Mouse (Mus musculus) lung, postnatal 0 days (tissue): ENCODE data around the gene Ldhb. TPM values are rescaled to one million over a fixed set of nuclear protein-coding genes. Genes with fewer than 3 reads are reported as not detected.
"Not testable (repeated sequence)": the region's sequence is repeated elsewhere in the genome, so short reads cannot be mapped to it uniquely, and the experiment has no call there.

Source experiments
- ATAC-seq: fragments of 200-750 bp; cut with Nextera tagmentation; 2 replicates; pipeline ENCODE4 v1.8.0; 2017; ENCODE audit warnings: moderate library complexity
- DNase-seq: peaks from one replicate; pipeline ENCODE4 v3.0.0-alpha.2; 2016; ENCODE audit warnings: low spot score
- H3K27ac ChIP-seq: fragments of 300-500 bp; sonication (generic); 2 replicates; pipeline ENCODE4 v1.5.1; 2014; ENCODE audit warnings: antibody characterized with exemption, mild to moderate bottlenecking, low read length, mixed read lengths
- H3K27me3 ChIP-seq: fragments of 300-500 bp; sonication (generic); replicated peaks from 2 replicates; pipeline ENCODE4 v1.6.1; 2014; ENCODE audit warnings: low read length, mixed read lengths; ENCODE audit not compliant: insufficient read depth
- H3K36me3 ChIP-seq: fragments of 300-500 bp; sonication (generic); 2 replicates; pipeline ENCODE4 v1.6.1; 2014; ENCODE audit warnings: low read length, mixed read lengths; ENCODE audit not compliant: insufficient read depth
- H3K4me1 ChIP-seq: fragments of 300-500 bp; sonication (generic); 2 replicates; pipeline ENCODE4 v1.6.1; 2014; ENCODE audit warnings: antibody characterized with exemption, low read depth, low read length, mixed read lengths; ENCODE audit not compliant: insufficient read depth
- H3K4me2 ChIP-seq: fragments of 300-500 bp; sonication (generic); replicated peaks from 2 replicates; pipeline ENCODE4 v1.6.1; 2014; ENCODE audit warnings: low read depth, mild to moderate bottlenecking, low read length, moderate library complexity, mixed read lengths
- H3K4me3 ChIP-seq: fragments of 300-500 bp; sonication (generic); 2 replicates; pipeline ENCODE4 v1.5.1; 2014; ENCODE audit warnings: low read depth, low read length
- H3K9ac ChIP-seq: fragments of 300-500 bp; sonication (generic); replicated peaks from 2 replicates; pipeline ENCODE4 v1.6.1; 2014; ENCODE audit warnings: low read depth, mild to moderate bottlenecking
- H3K9me3 ChIP-seq: fragments of 300-500 bp; sonication (generic); 2 replicates; pipeline ENCODE4 v1.6.1; 2016; ENCODE audit warnings: low read length, mixed read lengths
- CTCF ChIP-seq: IDR thresholded peaks from 2 replicates; pipeline ENCODE4 v1.5.1; 2016; ENCODE audit warnings: antibody characterized with exemption, mild to moderate bottlenecking
- EP300 ChIP-seq: IDR thresholded peaks from 2 replicates; pipeline ENCODE4 v1.6.1; 2016; ENCODE audit warnings: antibody characterized with exemption, mild to moderate bottlenecking, control low read depth
- WGBS: fragments of 180-500 bp; shearing (Covaris S2); extraction: QIAGEN DNeasy Blood & Tissue Kit; methylation state at CpG from one replicate; pipeline ENCODE4 v1.1.7; 2014; 5-methylcytosine and 5-hydroxymethylcytosine counted together
- polyA plus RNA-seq: library from polyadenylated mRNA; unstranded; fragments of >200 nt; fragmentation: Nextera tagmentation; extraction: Ambion mirVana; gene quantifications from 2 replicates; pipeline ENCODE4 v1.2.1, GENCODE M21; 2015

The Ldhb gene
- polyA plus RNA-seq, 1 experiment from 2014 or later, result 182 TPM

DNA sequence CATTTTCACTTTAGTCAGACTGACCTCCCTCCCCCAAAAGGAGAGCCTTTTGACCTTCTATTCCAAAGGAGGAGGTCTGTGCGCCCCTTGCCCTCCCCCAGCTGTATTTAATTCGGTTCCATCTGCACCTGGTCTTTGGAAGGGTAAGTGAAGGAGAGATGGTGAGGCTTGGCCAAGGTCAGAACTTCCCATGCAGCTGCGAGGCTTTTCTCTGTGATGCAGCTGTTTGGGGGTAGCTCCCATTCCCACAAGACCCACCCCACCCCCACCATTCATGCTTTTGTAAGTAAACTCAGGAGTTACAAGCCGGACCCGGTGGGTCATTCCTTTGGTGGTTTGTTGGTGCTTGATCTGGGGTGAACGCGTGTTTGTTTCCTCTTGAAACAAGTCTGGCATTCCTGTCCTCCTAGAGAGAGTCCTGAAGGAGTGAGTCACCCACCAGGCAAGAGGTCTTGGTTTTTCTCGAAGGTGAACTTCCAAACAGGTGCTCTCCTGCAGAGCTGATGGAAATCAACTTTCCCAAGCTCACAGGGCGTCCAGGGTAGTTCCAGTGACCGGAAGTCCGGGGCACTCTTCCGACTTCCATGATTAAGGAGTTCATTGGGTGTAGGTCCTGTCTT, 3.9 kb upstream of the Ldhb start:
- no peaks in the 10 kb centered on the region for H3K27me3 ChIP-seq
- H3K27ac ChIP-seq, result no peak overlapping the region
- no peak overlapping the region for H3K4me2 ChIP-seq
- no peaks in the 10 kb centered on the region for H3K9me3 ChIP-seq
- no peak overlapping the region for H3K4me3 ChIP-seq
- 27% methylated on average over 12 of the region's 12 CpGs for WGBS
- DNase-seq (peak; percentile 63), ATAC-seq (peak; percentile 35; the same call in 1 of the 2 replicates)
- peak; percentile 43; the same call in 1 of the 2 replicates for TF ChIP-seq EP300
- TF ChIP-seq CTCF, result no peak
- H3K4me1 ChIP-seq, result peaks cover 10% of the 10 kb centered on the region; the same call in 1 of the 2 replicates
- H3K36me3 ChIP-seq, result no peaks in the 10 kb centered on the region
- no peak overlapping the region for H3K9ac ChIP-seq

GRCm38 (mm10) chr6:142508663-142509062, 906 bp upstream of the Ldhb start:
- H3K4me2 ChIP-seq, result no peak overlapping the region
- 31% methylated on average over 4 of the region's 4 CpGs for WGBS
- peak; percentile 69 for DNase-seq
- TF ChIP-seq CTCF (no peak), EP300 (peak; percentile 54; the same call in 1 of the 2 replicates)
- no peaks in the 10 kb centered on the region for H3K9me3 ChIP-seq
- no peaks in the 10 kb centered on the region for H3K36me3 ChIP-seq
- H3K27me3 ChIP-seq, result no peaks in the 10 kb centered on the region
- H3K9ac ChIP-seq, result no peak overlapping the region
- ATAC-seq, result no peak
- H3K4me1 ChIP-seq, result peaks cover 10% of the 10 kb centered on the region; the same call in 1 of the 2 replicates
- H3K4me3 ChIP-seq, result no peak overlapping the region
- peak overlapping the region; percentile 32; the same call in 1 of the 2 replicates for H3K27ac ChIP-seq

DNA sequence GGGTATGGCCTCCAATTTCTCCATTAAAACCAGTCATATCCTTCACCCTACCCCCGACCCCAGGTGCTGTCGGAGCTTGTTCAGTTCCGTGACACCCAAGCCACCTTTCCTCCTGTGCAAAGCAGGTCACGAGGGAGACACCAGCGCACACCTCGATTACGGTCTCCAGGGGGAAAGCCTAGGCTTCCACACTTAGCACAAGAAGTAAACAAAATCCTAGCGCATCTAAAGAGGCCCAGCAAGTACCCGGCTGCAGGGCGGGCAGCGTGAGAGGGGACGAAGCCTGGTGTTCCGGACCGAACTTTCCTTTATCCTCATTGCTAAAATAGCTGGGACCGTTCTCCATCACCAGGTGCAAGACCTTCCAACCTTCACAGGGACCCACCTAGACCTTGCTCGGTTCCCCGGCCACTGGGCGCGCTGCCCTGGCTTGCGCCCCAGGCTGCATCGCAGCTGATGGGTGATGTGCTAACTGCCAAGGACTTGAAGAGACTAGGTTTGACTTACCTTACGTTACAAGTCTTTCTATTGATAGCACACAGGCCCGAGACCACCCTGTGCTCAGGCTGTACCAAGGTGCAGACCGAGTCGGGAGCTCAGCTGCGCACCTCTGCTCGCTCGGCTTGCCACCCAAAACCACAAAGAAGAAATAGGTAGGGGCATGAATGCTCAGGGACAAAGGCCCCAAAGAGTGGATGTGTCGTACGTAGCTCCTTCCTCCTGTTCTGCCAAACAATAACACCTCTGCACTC, 548 bp downstream of the Ldhb start:
- no peak for TF ChIP-seq CTCF
- no peak for TF ChIP-seq EP300
- H3K4me1 ChIP-seq, result peaks cover 10% of the 10 kb centered on the region; the same call in 1 of the 2 replicates
- ATAC-seq, result peak; percentile 17
- peak overlapping the region; percentile 46 for H3K4me3 ChIP-seq
- no peaks in the 10 kb centered on the region for H3K27me3 ChIP-seq
- no peak for DNase-seq
- 2% methylated on average over 30 of the region's 30 CpGs for WGBS
- H3K4me2 ChIP-seq, result peak overlapping the region; percentile 75
- no peaks in the 10 kb centered on the region for H3K9me3 ChIP-seq
- no peak overlapping the region for H3K9ac ChIP-seq
- H3K27ac ChIP-seq, result peak overlapping the region; percentile 32; the same call in 1 of the 2 replicates
- no peaks in the 10 kb centered on the region for H3K36me3 ChIP-seq

DNA sequence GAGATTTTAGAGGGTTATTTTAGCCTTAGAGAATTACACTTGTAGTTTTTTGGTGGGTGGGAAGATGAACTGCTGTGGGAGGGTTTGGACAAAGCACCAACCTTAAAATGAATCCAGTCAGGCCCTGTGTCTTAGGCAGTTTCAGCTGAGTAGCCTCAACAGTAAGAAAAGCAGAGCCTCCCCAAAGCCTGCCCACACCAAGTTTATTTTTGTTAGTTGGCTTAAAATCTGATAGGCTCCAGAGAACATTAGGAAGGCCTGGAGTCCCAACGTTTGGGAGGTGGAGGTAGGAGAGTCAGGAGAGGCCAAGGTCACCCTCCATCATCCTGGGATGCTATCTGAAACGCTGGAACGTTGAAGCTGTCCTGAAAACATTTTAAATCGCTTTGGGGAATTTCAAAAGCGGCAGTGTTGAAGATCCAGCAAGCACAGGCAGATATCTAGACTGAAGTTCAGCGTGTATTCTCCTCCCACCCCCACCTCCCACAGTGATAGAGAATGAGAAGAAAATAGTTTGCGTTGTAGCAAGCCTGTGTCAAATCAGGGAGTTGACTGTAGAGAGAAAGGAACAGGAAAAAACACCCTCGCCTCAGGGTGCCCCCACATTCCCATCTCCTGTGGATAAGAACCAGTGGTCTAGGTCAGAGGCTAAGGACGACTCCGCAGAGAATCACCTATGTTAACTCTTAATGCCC, 1.3 kb downstream of the Ldhb start:
- Histone ChIP-seq H3K9me3 (no peaks in the 10 kb centered on the region), H3K27ac (no peak overlapping the region), H3K36me3 (no peaks in the 10 kb centered on the region), H3K4me2 (peak overlapping the region; percentile 75), H3K27me3 (no peaks in the 10 kb centered on the region), H3K4me3 (peak overlapping the region; percentile 46), H3K9ac (no peak overlapping the region), H3K4me1 (peaks cover 10% of the 10 kb centered on the region; the same call in 1 of the 2 replicates)
- DNase-seq, result no peak
- ATAC-seq, result no peak
- 15% methylated on average over 10 of the region's 10 CpGs for WGBS
- no peak for TF ChIP-seq EP300
- no peak for TF ChIP-seq CTCF

DNA sequence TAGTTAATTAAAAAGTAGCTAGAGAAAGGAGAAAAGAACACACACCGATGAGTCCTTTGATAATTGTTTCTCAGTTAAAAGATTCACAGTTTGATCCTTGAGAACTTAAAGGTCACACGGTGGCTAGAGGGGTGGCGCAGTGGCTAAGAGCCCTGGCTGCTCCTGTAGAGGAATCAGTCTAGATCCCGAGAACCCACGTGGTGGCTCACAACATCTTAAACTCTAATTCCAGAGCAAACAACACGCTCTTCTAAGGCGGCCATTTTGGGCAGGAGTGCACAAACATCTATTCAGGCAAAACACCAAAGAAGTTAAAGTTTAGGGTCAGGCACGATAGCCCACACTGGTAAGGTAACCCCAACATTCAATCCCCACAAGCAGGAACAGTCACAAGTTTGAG, 4.2 kb downstream of the Ldhb start:
- Histone ChIP-seq H3K27ac (no peak overlapping the region), H3K27me3 (no peaks in the 10 kb centered on the region), H3K4me3 (no peak overlapping the region), H3K9ac (no peak overlapping the region), H3K9me3 (no peaks in the 10 kb centered on the region), H3K4me1 (peaks cover 10% of the 10 kb centered on the region; the same call in 1 of the 2 replicates), H3K36me3 (no peaks in the 10 kb centered on the region), H3K4me2 (no peak overlapping the region)
- no peak for TF ChIP-seq EP300
- no peak for TF ChIP-seq CTCF
- ATAC-seq (no peak), DNase-seq (no peak)
- 71% methylated on average over 8 of the region's 8 CpGs for WGBS

DNA sequence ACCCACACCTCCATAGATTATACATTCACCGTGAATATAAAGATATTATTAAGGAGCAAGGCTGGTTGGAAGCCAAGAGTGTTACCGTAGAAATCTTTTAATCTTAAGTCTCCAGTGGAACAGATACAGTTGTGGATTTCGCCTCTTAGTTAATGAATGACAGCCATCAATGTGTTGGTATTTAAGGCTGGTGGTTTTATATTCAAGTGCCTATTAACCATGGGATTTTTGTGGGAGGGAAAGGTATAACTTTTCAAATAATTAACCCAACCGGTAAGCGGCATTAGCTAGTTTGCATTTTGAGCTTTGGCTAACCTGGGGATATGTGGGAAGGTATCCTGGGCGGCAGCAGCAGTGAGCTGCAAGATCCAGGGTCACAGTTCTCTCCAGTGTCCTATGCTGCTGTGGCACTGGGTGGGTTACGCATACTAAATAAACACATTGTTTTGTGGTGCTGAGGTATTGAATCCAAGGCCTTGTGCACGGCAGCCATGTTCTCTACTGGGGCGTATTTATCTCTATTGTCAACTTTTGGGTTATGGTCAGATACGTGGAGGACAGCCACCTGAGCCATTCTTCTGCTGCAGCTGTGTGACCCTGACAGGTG, 5.1 kb downstream of the Ldhb start:
- peaks cover 6% of the 10 kb centered on the region; the same call in 1 of the 2 replicates for H3K4me1 ChIP-seq
- H3K9ac ChIP-seq, result no peak overlapping the region
- no peak for DNase-seq
- H3K4me3 ChIP-seq, result no peak overlapping the region
- H3K27me3 ChIP-seq, result no peaks in the 10 kb centered on the region
- no peak overlapping the region for H3K4me2 ChIP-seq
- WGBS, result 70% methylated on average over 10 of the region's 10 CpGs
- ATAC-seq, result no peak
- no peaks in the 10 kb centered on the region for H3K9me3 ChIP-seq
- TF ChIP-seq CTCF (no peak), EP300 (no peak)
- H3K27ac ChIP-seq, result no peak overlapping the region
- no peaks in the 10 kb centered on the region for H3K36me3 ChIP-seq

DNA sequence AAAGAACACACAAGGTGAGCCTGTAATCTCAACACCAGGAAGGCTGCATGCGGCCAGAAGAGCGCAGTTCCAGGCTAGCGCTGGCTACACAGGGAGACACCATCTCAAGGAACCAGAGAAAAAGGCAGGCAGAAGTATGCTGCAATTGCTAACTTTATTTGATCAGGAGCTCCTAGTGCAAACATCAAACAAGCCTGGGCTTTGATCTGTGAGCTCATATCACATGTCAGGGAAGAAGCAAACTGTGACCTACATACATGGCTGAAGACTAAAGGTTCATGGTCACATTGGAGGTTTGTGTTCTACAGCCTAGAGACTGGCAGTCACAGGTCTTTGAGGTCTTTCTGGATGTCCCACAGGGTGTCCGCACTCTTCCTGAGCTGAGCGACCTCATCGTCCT, 17.6 kb downstream of the Ldhb start:
- H3K4me1 ChIP-seq, DNase-seq, H3K4me3 ChIP-seq, H3K27me3 ChIP-seq, H3K27ac ChIP-seq, ATAC-seq, H3K4me2 ChIP-seq, H3K9me3 ChIP-seq, H3K9ac ChIP-seq, H3K36me3 ChIP-seq: not testable (repeated sequence)
- 69% methylated on average over 6 of the region's 6 CpGs for WGBS
